Mouse (Mus musculus): ENCODE measurements around the gene Prkacb. TPM values are rescaled to one million over a fixed set of nuclear protein-coding genes. Genes with fewer than 3 reads are reported as not detected.

Prkacb gene
- polyA plus RNA-seq, 1 experiment = 21.8 TPM

DNA sequence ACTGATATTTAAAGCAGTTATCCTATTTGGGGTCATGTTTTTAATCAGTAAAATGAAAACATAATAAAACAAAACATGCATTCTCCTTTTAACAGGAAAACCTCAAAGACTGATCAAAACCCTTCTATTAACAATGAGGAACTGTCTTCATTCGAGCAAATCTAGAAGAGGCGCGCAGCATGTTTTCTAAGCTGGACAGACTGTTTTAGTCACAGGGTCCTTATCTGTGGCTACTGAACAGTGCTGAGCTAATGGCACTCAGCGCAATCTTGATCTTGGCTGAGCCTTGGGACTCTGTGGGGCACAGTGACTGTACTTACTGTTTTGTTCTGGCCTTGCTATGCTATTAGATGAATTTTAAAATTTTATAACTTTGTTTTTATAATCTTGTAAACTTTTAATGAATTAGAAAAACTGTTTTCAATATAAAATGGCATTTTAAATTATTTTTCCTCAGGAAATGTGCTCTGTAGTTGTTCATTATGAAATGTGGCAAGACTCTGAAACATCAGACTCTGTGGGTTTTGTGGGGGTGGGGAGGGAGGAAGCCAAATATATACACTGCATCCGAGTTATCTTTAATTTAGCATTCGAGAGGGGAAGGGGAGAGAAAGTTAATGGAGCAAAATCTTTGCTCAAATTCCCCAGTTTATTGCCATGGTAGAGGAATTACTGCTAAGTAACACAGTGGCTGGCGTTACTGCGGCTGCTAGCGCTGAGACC lies 77.7 kb downstream of the Prkacb start:
- no peak for TF ChIP-seq CTCF (IDR thresholded peaks at IDR 0.05; ENCODE audit: extremely low read depth, insufficient read depth, insufficient read length, insufficient replicate concordance)
- TF ChIP-seq POLR2A (IDR thresholded peaks at IDR 0.05; ENCODE audit: low read depth, low read length) = no peak
- H3K27ac ChIP-seq (ENCODE audit: insufficient read depth, low read length) = no peak overlapping the region
- 69% methylated on average over 9 of the region's 9 CpGs for WGBS
- H3K4me1 ChIP-seq (ENCODE audit: control insufficient read depth, insufficient read depth, insufficient read length) = no peaks in the 10 kb centered on the region
- H3K27me3 ChIP-seq (ENCODE audit: control insufficient read depth, insufficient read depth, low read length) = no peaks in the 10 kb centered on the region
- peaks cover 34% of the 10 kb centered on the region for H3K36me3 ChIP-seq (ENCODE audit: control insufficient read depth, insufficient read depth, low read length)
- DNase-seq (ENCODE audit: low read depth in 1 of 2, low spot score in 2 of 2) = no peak
- H3K4me3 ChIP-seq (ENCODE audit: extremely low read depth, insufficient read depth, insufficient read length) = no peak overlapping the region

- H3K27me3 ChIP-seq (ENCODE audit: control insufficient read depth, insufficient read depth, low read length) = no peaks in the 10 kb centered on the region
- WGBS = 98% methylated on average over 11 of the region's 11 CpGs
- DNase-seq (ENCODE audit: low read depth in 1 of 2, low spot score in 2 of 2) = no peak
- H3K4me3 ChIP-seq (ENCODE audit: extremely low read depth, insufficient read depth, insufficient read length) = no peak overlapping the region
- no peaks in the 10 kb centered on the region for H3K4me1 ChIP-seq (ENCODE audit: control insufficient read depth, insufficient read depth, insufficient read length)
- TF ChIP-seq POLR2A (IDR thresholded peaks at IDR 0.05; ENCODE audit: low read depth, low read length) (no peak), CTCF (IDR thresholded peaks at IDR 0.05; ENCODE audit: extremely low read depth, insufficient read depth, insufficient read length, insufficient replicate concordance) (no peak)
- no peak overlapping the region for H3K27ac ChIP-seq (ENCODE audit: insufficient read depth, low read length)
- peaks cover 42% of the 10 kb centered on the region for H3K36me3 ChIP-seq (ENCODE audit: control insufficient read depth, insufficient read depth, low read length)
Observed at GRCm38 (mm10) chr3:146731499-146731898, 81.3 kb downstream of the Prkacb start.

GRCm38 (mm10) chr3:146723037-146723436 lies 89.8 kb downstream of the Prkacb start:
- Histone ChIP-seq H3K27me3 (ENCODE audit: control insufficient read depth, insufficient read depth, low read length) (no peaks in the 10 kb centered on the region), H3K4me1 (ENCODE audit: control insufficient read depth, insufficient read depth, insufficient read length) (no peaks in the 10 kb centered on the region), H3K4me3 (ENCODE audit: extremely low read depth, insufficient read depth, insufficient read length) (no peak overlapping the region), H3K27ac (ENCODE audit: insufficient read depth, low read length) (no peak overlapping the region), H3K36me3 (ENCODE audit: control insufficient read depth, insufficient read depth, low read length) (peaks cover 6% of the 10 kb centered on the region)
- DNase-seq (ENCODE audit: low read depth in 1 of 2, low spot score in 2 of 2) = no peak
- TF ChIP-seq POLR2A (IDR thresholded peaks at IDR 0.05; ENCODE audit: low read depth, low read length) (no peak), CTCF (IDR thresholded peaks at IDR 0.05; ENCODE audit: extremely low read depth, insufficient read depth, insufficient read length, insufficient replicate concordance) (no peak)
- WGBS = 90% methylated on average over 3 of the region's 3 CpGs

DNA sequence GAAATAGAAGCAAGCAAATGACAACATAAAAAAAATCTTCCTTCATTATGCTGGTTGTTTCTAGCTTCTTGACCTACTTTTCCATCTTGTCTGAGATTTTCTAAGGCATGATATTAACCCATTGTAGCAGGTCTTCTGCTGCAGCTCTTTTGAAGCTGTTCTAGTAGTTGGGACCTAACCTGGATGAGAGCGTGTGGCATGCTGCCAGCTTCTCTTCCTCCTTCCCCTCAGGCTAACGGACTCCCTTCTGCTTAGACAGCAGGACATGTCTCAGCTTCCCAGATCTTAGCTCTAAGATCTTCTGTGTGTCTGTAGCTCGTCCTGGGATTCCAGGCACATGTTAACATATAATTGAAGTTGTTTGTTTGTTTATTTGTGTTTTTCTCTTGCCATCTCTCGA lies 93.1 kb downstream of the Prkacb start:
- H3K4me1 ChIP-seq (ENCODE audit: control insufficient read depth, insufficient read depth, insufficient read length) = no peaks in the 10 kb centered on the region
- H3K36me3 ChIP-seq (ENCODE audit: control insufficient read depth, insufficient read depth, low read length) = no peaks in the 10 kb centered on the region
- TF ChIP-seq CTCF (IDR thresholded peaks at IDR 0.05; ENCODE audit: extremely low read depth, insufficient read depth, insufficient read length, insufficient replicate concordance) (no peak), POLR2A (IDR thresholded peaks at IDR 0.05; ENCODE audit: low read depth, low read length) (no peak)
- H3K27me3 ChIP-seq (ENCODE audit: control insufficient read depth, insufficient read depth, low read length) = no peaks in the 10 kb centered on the region
- DNase-seq (ENCODE audit: low read depth in 1 of 2, low spot score in 2 of 2) = no peak
- H3K27ac ChIP-seq (ENCODE audit: insufficient read depth, low read length) = no peak overlapping the region
- WGBS = 70% methylated on average over 4 of the region's 4 CpGs
- no peak overlapping the region for H3K4me3 ChIP-seq (ENCODE audit: extremely low read depth, insufficient read depth, insufficient read length)

DNA sequence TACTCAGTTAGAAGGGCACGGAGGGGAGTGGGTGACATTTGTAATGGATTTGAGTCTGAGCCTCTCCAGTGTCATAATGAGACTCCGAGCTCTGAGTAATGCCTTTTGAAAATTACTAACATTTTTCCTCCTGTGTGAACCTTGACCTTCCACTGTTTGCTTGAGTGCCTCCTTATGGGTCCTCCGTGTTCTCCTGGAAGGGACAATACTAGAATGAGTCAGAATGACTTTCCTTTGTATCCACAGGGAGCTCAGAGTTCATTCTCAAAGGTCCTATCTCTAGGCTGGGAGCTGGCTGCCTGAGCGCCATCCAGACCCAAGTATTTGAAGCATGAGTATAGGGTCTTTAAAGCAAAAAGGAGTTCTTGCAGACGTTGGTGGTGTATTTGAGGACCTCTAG lies 94.5 kb downstream of the Prkacb start:
- Histone ChIP-seq H3K4me1 (ENCODE audit: control insufficient read depth, insufficient read depth, insufficient read length) (no peaks in the 10 kb centered on the region), H3K27ac (ENCODE audit: insufficient read depth, low read length) (no peak overlapping the region), H3K27me3 (ENCODE audit: control insufficient read depth, insufficient read depth, low read length) (no peaks in the 10 kb centered on the region), H3K4me3 (ENCODE audit: extremely low read depth, insufficient read depth, insufficient read length) (no peak overlapping the region), H3K36me3 (ENCODE audit: control insufficient read depth, insufficient read depth, low read length) (no peaks in the 10 kb centered on the region)
- no peak for TF ChIP-seq CTCF (IDR thresholded peaks at IDR 0.05; ENCODE audit: extremely low read depth, insufficient read depth, insufficient read length, insufficient replicate concordance)
- TF ChIP-seq POLR2A (IDR thresholded peaks at IDR 0.05; ENCODE audit: low read depth, low read length) = no peak
- 90% methylated on average over 5 of the region's 5 CpGs for WGBS
- DNase-seq (ENCODE audit: low read depth in 1 of 2, low spot score in 2 of 2) = no peak

DNA sequence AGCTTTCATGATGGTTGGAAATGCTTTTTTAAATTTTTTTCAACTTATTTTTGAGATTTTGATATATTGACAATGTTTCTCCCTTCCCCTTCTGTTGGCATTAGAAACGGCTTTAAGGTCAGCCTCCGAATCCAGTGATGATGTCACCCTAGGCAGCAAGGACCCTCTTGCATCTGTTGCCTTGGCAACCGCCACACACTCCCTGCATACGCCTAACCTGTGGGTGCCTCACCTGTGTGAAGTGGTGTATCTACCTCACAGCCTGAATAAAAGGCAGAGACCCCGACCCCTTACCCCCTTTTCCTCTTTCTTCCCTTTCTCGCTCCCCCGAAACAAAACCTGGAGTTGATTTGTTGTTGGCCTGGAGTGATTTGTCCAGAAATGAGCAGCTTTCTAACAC lies 100.5 kb downstream of the Prkacb start:
- no peak overlapping the region for H3K27ac ChIP-seq (ENCODE audit: insufficient read depth, low read length)
- H3K36me3 ChIP-seq (ENCODE audit: control insufficient read depth, insufficient read depth, low read length) = no peaks in the 10 kb centered on the region
- 79% methylated on average over 7 of the region's 7 CpGs for whole genome bisulfite sequencing
- no peak for TF ChIP-seq POLR2A (IDR thresholded peaks at IDR 0.05; ENCODE audit: low read depth, low read length)
- TF ChIP-seq CTCF (IDR thresholded peaks at IDR 0.05; ENCODE audit: extremely low read depth, insufficient read depth, insufficient read length, insufficient replicate concordance) = no peak
- DNase-seq (ENCODE audit: low read depth in 1 of 2, low spot score in 2 of 2) = no peak
- no peaks in the 10 kb centered on the region for H3K27me3 ChIP-seq (ENCODE audit: control insufficient read depth, insufficient read depth, low read length)
- no peaks in the 10 kb centered on the region for H3K4me1 ChIP-seq (ENCODE audit: control insufficient read depth, insufficient read depth, insufficient read length)
- H3K4me3 ChIP-seq (ENCODE audit: extremely low read depth, insufficient read depth, insufficient read length) = no peak overlapping the region

- DNase-seq (ENCODE audit: low read depth in 1 of 2, low spot score in 2 of 2) = no peak
- Histone ChIP-seq H3K4me3 (ENCODE audit: extremely low read depth, insufficient read depth, insufficient read length) (no peak overlapping the region), H3K27me3 (ENCODE audit: control insufficient read depth, insufficient read depth, low read length) (no peaks in the 10 kb centered on the region), H3K27ac (ENCODE audit: insufficient read depth, low read length) (no peak overlapping the region), H3K4me1 (ENCODE audit: control insufficient read depth, insufficient read depth, insufficient read length) (no peaks in the 10 kb centered on the region), H3K36me3 (ENCODE audit: control insufficient read depth, insufficient read depth, low read length) (no peaks in the 10 kb centered on the region)
- WGBS = 8% methylated on average over 6 of the region's 6 CpGs
- no peak for TF ChIP-seq CTCF (IDR thresholded peaks at IDR 0.05; ENCODE audit: extremely low read depth, insufficient read depth, insufficient read length, insufficient replicate concordance)
- no peak for TF ChIP-seq POLR2A (IDR thresholded peaks at IDR 0.05; ENCODE audit: low read depth, low read length)
Observed at GRCm38 (mm10) chr3:146711559-146711958, 101.2 kb downstream of the Prkacb start.

Measured in spleen, adult 2 months (tissue).